Comparison of ENCODE assay signal across 8 mouse cellular contexts in the genomic region with DNA sequence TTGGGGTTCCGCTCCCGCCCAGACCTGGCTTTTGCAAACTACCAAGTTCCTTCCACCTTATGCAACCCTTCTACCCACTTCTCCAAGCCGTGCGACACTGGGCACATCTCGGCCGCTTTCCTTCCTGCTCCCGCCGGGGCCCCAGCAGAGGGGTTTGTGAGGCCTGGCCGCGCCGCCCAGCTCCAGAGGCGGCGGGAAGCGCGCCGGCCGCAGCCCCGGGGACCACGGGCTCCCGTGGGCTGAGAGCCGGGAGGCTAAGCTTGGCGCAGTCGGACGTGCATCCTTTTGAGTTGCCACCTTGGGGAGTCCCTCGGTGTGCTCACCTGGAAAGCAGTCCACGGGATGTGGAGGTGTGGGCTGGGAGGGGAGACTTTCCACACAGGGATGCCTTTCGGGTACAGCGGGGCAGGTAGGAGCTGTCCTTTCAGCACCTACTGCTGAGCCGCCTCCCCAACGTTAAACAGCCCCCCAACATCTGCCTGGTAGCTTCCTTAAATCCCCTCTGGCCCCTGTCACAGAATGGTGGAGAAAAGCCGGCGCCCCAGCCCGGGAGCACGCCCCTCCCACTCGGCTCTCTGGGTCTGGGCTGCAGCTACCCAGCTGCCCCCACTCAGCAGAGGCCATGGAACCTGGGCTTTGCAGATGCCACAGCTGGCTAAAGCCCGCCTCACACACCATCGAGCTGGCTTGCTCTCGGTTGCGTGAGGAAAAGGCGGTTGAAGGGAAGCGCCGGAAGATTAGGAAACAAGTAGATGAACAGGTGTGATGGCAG. TPM values are rescaled to one million over a fixed set of nuclear protein-coding genes. Genes with fewer than 3 reads are reported as not detected.
DNase-seq lines count a peak whose midpoint lies in the region; ATAC-seq and TF ChIP-seq lines count a peak whose summit lies in the region.

A gene (minus strand): TSS at position 501 of the 772 bp plus-strand sequence.

- under 1% methylated on average over 40 of the region's 42 CpGs for WGBS in forebrain, embryonic 14.5 days
- under 1% methylated on average over 40 of the region's 42 CpGs for WGBS in lung, postnatal 0 days

- no peak for TF ChIP-seq CTCF in E14TG2a.4 (conservative IDR thresholded peaks at IDR 0.05; ENCODE audit: low read length)
- no peak for TF ChIP-seq CTCF in lung, postnatal 0 days (IDR thresholded peaks at IDR 0.05)

- H3K4me3 ChIP-seq in E14TG2a.4 (replicated peaks; ENCODE audit: low read length): peak within 1 kb of the TSS; percentile 92
- H3K4me3 ChIP-seq in forebrain, embryonic 14.5 days (ENCODE audit: low read depth, low read length): peak within 1 kb of the TSS; percentile 76
- peak within 1 kb of the TSS; percentile 95 for H3K4me3 ChIP-seq in lung, postnatal 0 days (ENCODE audit: low read depth, low read length)

- TF ChIP-seq EP300 in lung, postnatal 0 days (IDR thresholded peaks at IDR 0.05): no peak

- H3K27ac ChIP-seq in forebrain, embryonic 14.5 days (ENCODE audit: low read depth, low read length): peak within 1 kb of the TSS; percentile 99
- peak within 1 kb of the TSS; percentile 98 for H3K27ac ChIP-seq in lung, postnatal 0 days (ENCODE audit: low read length)

- no peaks in the 10 kb centered on the region for H3K9me3 ChIP-seq in E14TG2a.4 (ENCODE audit: low read length)
- H3K9me3 ChIP-seq in forebrain, embryonic 14.5 days (replicated peaks; ENCODE audit: control insufficient read depth, low read length): no peaks in the 10 kb centered on the region
- no peaks in the 10 kb centered on the region for H3K9me3 ChIP-seq in lung, postnatal 0 days (ENCODE audit: low read length)

- peak within 1 kb of the TSS; percentile 71 for H3K4me2 ChIP-seq in forebrain, embryonic 14.5 days (ENCODE audit: low read length)
- H3K4me2 ChIP-seq in lung, postnatal 0 days (replicated peaks; ENCODE audit: low read depth, low read length): peak within 1 kb of the TSS; percentile 98

- peak within 1 kb of the TSS; percentile 96 for H3K9ac ChIP-seq in forebrain, embryonic 14.5 days (ENCODE audit: low read length)
- H3K9ac ChIP-seq in lung, postnatal 0 days (replicated peaks; ENCODE audit: low read depth): peak within 1 kb of the TSS; percentile 80

- no peaks in the 10 kb centered on the region for H3K27me3 ChIP-seq in E14TG2a.4 (ENCODE audit: insufficient read depth, low read length)
- H3K27me3 ChIP-seq in forebrain, embryonic 14.5 days (replicated peaks; ENCODE audit: control insufficient read depth, insufficient read depth, low read length): no peaks in the 10 kb centered on the region
- H3K27me3 ChIP-seq in lung, postnatal 0 days (replicated peaks; ENCODE audit: insufficient read depth, low read length): no peaks in the 10 kb centered on the region

- peak; percentile 35 for ATAC-seq in forebrain, embryonic 14.5 days
- peak; percentile 69 for ATAC-seq in lung, postnatal 0 days

- DNase-seq in c-Kit-positive CD71-negative TER-119-negative erythroid progenitor cells, embryonic 14.5 days (ENCODE audit: low read depth): peak; percentile 32
- peak; percentile 63 for DNase-seq in forebrain, embryonic 14.5 days (ENCODE audit: low spot score)
- DNase-seq in heart, postnatal 4 days: peak; percentile 54
- DNase-seq in layer of hippocampus, adult 9-10 months (ENCODE audit: low spot score): peak; percentile 15
- peak; percentile 57 for DNase-seq in lung, postnatal 0 days (ENCODE audit: low spot score)
- peak; percentile 25 for DNase-seq in ovary, postnatal 10 days (ENCODE audit: low spot score)
- DNase-seq in thymus, postnatal 25 days: peak; percentile 64

- H3K4me1 ChIP-seq in E14TG2a.4 (replicated peaks; ENCODE audit: low read depth, low read length): peaks cover 54% of the 10 kb centered on the region
- peaks cover 42% of the 10 kb centered on the region for H3K4me1 ChIP-seq in forebrain, embryonic 14.5 days (ENCODE audit: control insufficient read depth, insufficient read depth, low read length)
- peaks cover 13% of the 10 kb centered on the region; the same call in 1 of the 2 replicates for H3K4me1 ChIP-seq in lung, postnatal 0 days (ENCODE audit: insufficient read depth, low read depth, low read length)

- H3K36me3 ChIP-seq in E14TG2a.4 (ENCODE audit: insufficient read depth, low read length): peaks cover 64% of the 10 kb centered on the region
- H3K36me3 ChIP-seq in forebrain, embryonic 14.5 days (ENCODE audit: control insufficient read depth, insufficient read depth, low read length): peaks cover 33% of the 10 kb centered on the region
- H3K36me3 ChIP-seq in lung, postnatal 0 days (ENCODE audit: insufficient read depth, low read length): no peaks in the 10 kb centered on the region; the same call in 1 of the 2 replicates

RNA-seq across cellular contexts. Expression of the gene that starts here (rescaled TPM):
- 2,465 and 2,793 TPM in 2 replicates for polyA plus RNA-seq in forebrain, embryonic 14.5 days (2014; fragmentation: Nextera tagmentation; extraction: Ambion mirVana)
- total RNA-seq in heart, postnatal 4 days (2021): 100 to 1,000 TPM; 484 to 489 TPM
- polyA plus RNA-seq in lung, postnatal 0 days (2015; fragmentation: Nextera tagmentation; extraction: Ambion mirVana): 456 and 496 TPM in 2 replicates

Comparison
In these comparisons a context has a peak if more than half of its experiments do, and no peak if none do; other contexts are left out.
1. Peak in every context shown above with its lines: DNase-seq, ATAC-seq, H3K4me3 ChIP-seq and H3K27ac ChIP-seq.